Mouse (Mus musculus): ENCODE measurements around the gene Ubqln1. TPM values are rescaled to one million over a fixed set of nuclear protein-coding genes. Genes with fewer than 3 reads are reported as not detected.

The Ubqln1 gene
- polyA plus RNA-seq, 1 experiment from 2014 or later: 115 TPM

DNA sequence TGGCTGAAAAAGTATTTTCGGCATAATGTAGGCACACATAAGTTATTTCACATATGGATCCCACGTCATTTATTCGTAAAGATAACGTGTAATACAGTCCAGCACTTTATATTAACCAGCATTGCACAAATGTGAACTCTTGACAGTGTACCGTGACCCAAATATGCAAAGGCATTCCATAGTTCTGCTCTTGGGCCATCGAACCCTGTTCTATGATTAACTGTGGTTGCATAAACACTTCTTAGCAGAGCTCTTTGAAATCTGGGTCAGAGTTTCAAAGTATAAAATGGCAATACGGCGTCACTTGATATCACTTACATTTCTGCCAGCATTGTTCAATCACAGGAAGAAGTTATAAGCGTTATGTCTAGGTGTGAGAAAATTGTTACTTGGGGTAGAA, 942 bp upstream of the Ubqln1 start:
- H3K4me2 ChIP-seq (replicated peaks): peak overlapping the region; percentile 85
- WGBS: 76% methylated on average over 9 of the region's 9 CpGs
- H3K27me3 ChIP-seq: no peaks in the 10 kb centered on the region
- H3K4me3 ChIP-seq (replicated peaks): peak overlapping the region; percentile 99
- no peak for ATAC-seq (ENCODE audit: insufficient number of reproducible peaks, low FRiP score, low TSS enrichment, low read depth)
- peak overlapping the region; percentile 98 for H3K9ac ChIP-seq
- H3K9me3 ChIP-seq (replicated peaks): no peaks in the 10 kb centered on the region
- no peaks in the 10 kb centered on the region for H3K36me3 ChIP-seq
- peaks cover 34% of the 10 kb centered on the region for H3K4me1 ChIP-seq
- peak overlapping the region; percentile 93 for H3K27ac ChIP-seq (replicated peaks)

DNA sequence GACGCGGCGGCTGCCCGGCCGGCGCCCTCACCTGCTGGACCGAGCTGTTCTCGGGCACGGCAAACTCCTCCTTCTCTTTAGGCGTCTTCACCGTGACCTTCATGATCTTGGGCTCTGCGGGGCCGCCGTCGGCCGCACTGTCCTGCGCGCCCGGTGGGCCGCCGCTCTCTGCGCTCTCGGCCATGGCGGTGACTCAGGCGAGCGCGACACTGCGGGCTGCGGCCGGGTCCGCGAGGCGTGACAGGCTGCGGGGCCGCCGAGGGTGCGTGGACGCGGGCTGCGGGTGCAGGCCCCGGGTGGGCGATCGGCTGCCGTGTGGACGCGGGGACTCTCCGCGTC, 231 bp downstream of the Ubqln1 start:
- peak overlapping the region; percentile 85 for H3K4me2 ChIP-seq (replicated peaks)
- under 1% methylated on average over 48 of the region's 48 CpGs for WGBS
- no peaks in the 10 kb centered on the region for H3K27me3 ChIP-seq
- peak overlapping the region; percentile 98 for H3K9ac ChIP-seq
- peak; percentile 60 for ATAC-seq (ENCODE audit: insufficient number of reproducible peaks, low FRiP score, low TSS enrichment, low read depth)
- H3K4me1 ChIP-seq: peaks cover 40% of the 10 kb centered on the region
- H3K4me3 ChIP-seq (replicated peaks): peak overlapping the region; percentile 99
- H3K27ac ChIP-seq (replicated peaks): peak overlapping the region; percentile 93
- no peaks in the 10 kb centered on the region for H3K36me3 ChIP-seq
- H3K9me3 ChIP-seq (replicated peaks): no peaks in the 10 kb centered on the region

DNA sequence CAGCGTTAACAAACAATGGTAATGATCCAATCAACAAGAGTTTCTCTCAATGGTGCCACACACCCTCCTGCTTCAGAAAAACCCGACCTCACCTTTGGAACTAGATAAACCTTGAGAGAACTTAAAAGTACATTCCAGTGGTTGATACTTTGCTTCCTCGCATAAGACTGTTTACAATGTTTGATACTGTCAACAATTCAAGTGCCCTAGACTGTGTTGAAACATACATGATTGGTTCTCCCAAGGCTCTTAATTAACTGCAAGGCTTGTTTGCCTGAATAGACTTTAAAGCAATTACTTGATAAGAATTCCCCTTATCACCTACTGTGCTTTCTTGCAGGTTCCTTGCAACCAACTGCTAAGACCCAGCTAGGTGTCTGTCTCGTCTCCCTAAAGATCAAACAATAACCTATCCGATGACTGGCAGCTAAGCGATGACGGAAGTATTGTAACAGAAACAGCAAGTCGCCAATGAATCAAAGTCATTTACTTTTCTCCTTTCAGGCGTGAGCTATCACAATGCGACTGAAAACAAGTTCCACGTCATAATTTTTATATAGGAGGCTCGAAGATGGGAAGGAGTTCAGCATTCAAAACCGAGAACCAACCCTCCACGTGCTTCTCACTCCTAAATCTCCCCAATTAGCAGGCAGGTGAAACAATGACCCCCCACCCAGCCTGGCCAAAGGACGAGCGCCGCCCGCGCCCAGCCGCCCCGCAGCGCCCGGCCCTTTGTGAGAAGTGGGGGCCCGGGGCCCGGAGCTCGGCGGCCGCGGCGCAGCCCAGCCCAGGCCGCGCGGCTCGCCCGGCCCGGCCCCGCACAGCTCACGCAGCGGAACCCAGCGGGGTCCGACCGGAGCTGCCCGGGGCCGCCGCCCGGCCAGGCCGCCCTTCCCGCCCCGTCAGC, 854 bp downstream of the Ubqln1 start:
- Histone ChIP-seq H3K27ac (replicated peaks) (peak overlapping the region; percentile 93), H3K36me3 (no peaks in the 10 kb centered on the region), H3K4me3 (replicated peaks) (peak overlapping the region; percentile 99), H3K4me1 (peaks cover 39% of the 10 kb centered on the region), H3K27me3 (no peaks in the 10 kb centered on the region), H3K4me2 (replicated peaks) (peak overlapping the region; percentile 85), H3K9ac (peak overlapping the region; percentile 98), H3K9me3 (replicated peaks) (no peaks in the 10 kb centered on the region)
- WGBS: 2% methylated on average over 49 of the region's 49 CpGs
- peak; percentile 52 for ATAC-seq (ENCODE audit: insufficient number of reproducible peaks, low FRiP score, low TSS enrichment, low read depth)

DNA sequence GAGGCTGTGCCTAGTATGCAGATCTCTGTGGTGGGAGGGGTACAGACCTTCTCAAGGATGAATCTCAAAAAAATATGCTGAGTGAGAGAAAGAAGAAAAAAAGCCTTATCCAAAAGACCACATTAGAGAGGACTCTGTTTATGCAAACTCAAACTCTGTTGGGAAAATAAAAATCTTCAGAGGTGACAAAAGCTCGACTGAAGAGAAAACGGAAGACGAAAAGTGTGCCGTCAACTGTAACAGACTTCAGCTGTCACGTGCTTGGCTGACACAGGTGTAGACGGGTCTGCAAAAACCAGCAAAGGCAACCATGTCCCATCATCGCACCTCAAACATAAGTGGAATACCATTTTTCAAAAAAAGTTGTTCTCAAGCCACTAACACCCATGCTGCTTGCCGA, 1.7 kb downstream of the Ubqln1 start:
- Histone ChIP-seq H3K4me1 (peaks cover 37% of the 10 kb centered on the region), H3K9ac (no peak overlapping the region), H3K4me2 (replicated peaks) (peak overlapping the region; percentile 85), H3K9me3 (replicated peaks) (no peaks in the 10 kb centered on the region), H3K27ac (replicated peaks) (no peak overlapping the region), H3K4me3 (replicated peaks) (peak overlapping the region; percentile 99), H3K36me3 (no peaks in the 10 kb centered on the region), H3K27me3 (no peaks in the 10 kb centered on the region)
- no peak for ATAC-seq (ENCODE audit: insufficient number of reproducible peaks, low FRiP score, low TSS enrichment, low read depth)
- 54% methylated on average over 8 of the region's 8 CpGs for WGBS

DNA sequence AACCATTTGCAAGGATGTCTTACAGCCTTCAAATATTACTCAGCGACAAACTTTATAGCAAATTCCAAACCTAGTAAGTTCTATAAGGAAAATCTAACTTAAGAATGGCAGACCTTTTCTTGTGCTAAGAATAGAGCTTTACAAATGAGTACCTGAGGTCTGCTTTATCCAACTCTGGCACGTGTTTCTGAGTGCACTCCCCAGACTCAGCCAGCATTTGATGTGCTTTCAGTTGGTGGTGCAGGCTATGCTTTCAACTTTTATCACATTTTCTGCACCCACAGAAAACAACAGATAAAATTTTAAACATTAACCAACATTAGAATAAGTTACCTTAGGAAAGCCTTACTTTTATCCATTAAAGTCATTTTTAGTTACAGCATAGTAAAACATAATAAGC, 2.9 kb downstream of the Ubqln1 start:
- no peaks in the 10 kb centered on the region for H3K9me3 ChIP-seq (replicated peaks)
- ATAC-seq (ENCODE audit: insufficient number of reproducible peaks, low FRiP score, low TSS enrichment, low read depth): no peak
- H3K4me2 ChIP-seq (replicated peaks): no peak overlapping the region
- WGBS: 67% methylated on average over 2 of the region's 2 CpGs
- H3K27ac ChIP-seq (replicated peaks): no peak overlapping the region
- H3K4me1 ChIP-seq: peaks cover 37% of the 10 kb centered on the region
- H3K4me3 ChIP-seq (replicated peaks): no peak overlapping the region
- H3K36me3 ChIP-seq: no peaks in the 10 kb centered on the region
- no peak overlapping the region for H3K9ac ChIP-seq
- H3K27me3 ChIP-seq: no peaks in the 10 kb centered on the region

DNA sequence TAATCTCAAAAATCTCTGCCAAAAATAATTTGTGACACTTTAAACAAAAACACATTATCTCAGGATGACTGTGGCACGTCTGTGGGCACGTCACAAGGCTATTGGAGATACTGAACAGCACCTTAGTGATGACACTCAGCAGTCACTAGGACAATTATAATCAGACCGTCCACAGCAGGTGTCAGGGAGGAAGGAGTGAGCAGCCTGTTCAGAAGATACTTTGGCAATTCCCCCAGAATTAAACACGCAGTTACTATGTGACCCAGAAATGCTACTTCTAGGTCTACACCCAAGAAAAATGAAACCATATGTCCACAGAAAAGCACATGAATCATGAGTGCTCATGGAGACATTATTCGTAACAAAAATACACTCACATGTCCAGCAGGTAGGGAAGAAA, 5.0 kb downstream of the Ubqln1 start:
- no peak overlapping the region for H3K9ac ChIP-seq
- ATAC-seq (ENCODE audit: insufficient number of reproducible peaks, low FRiP score, low TSS enrichment, low read depth): no peak
- no peaks in the 10 kb centered on the region for H3K27me3 ChIP-seq
- H3K9me3 ChIP-seq (replicated peaks): no peaks in the 10 kb centered on the region
- no peak overlapping the region for H3K4me3 ChIP-seq (replicated peaks)
- no peak overlapping the region for H3K4me2 ChIP-seq (replicated peaks)
- no peaks in the 10 kb centered on the region for H3K36me3 ChIP-seq
- H3K4me1 ChIP-seq: peaks cover 29% of the 10 kb centered on the region
- H3K27ac ChIP-seq (replicated peaks): no peak overlapping the region
- WGBS: 49% methylated on average over 5 of the region's 5 CpGs

DNA sequence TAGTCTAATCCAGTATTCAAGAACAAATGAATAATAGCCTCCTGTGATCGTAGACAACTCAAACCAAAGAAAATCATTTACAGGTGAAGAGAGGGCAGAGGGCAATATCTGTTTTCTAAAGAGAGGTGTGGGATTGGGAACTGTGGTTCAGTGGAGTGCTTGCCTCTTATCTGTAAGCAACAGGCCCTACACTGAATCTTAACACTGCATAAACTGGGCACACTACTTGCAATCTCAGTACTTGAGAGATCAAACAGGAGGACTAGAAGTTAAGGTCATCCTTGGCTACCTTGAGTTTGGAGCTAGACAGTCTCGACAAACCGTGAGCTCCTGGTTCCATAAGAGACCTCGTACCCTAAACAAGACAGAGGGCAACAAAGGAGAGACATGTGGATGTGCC, 9.4 kb downstream of the Ubqln1 start:
- H3K27me3 ChIP-seq: no peaks in the 10 kb centered on the region
- H3K27ac ChIP-seq (replicated peaks): no peak overlapping the region
- H3K4me1 ChIP-seq: peaks cover 6% of the 10 kb centered on the region
- no peak overlapping the region for H3K4me2 ChIP-seq (replicated peaks)
- no peak for ATAC-seq (ENCODE audit: insufficient number of reproducible peaks, low FRiP score, low TSS enrichment, low read depth)
- no peak overlapping the region for H3K4me3 ChIP-seq (replicated peaks)
- no peak overlapping the region for H3K9ac ChIP-seq
- H3K36me3 ChIP-seq: no peaks in the 10 kb centered on the region
- WGBS: 86% methylated on average over 4 of the region's 4 CpGs
- no peaks in the 10 kb centered on the region for H3K9me3 ChIP-seq (replicated peaks)

DNA sequence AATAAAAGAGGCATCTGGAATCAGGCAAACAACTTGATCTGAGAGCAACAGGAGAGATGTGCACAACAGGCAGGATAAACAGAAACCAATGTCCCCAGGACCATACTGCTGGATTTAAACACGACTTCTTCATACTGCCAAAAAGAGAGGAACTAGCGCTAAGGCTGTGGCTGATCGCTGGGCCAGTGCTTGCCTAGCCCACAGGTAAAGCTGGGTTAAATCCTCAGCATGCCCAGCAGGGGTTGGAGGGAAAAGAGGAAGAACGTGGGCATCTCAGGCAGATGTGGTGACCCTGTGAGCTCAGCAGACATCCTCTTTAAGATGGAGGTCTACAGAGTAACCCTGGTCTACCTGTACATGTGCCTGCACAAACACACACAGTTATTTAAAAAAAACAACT, 10.5 kb downstream of the Ubqln1 start:
- H3K4me2 ChIP-seq (replicated peaks): no peak overlapping the region
- no peaks in the 10 kb centered on the region; the same call in 1 of the 2 replicates for H3K4me1 ChIP-seq
- H3K4me3 ChIP-seq (replicated peaks): no peak overlapping the region
- H3K9me3 ChIP-seq (replicated peaks): no peaks in the 10 kb centered on the region
- H3K27me3 ChIP-seq: no peaks in the 10 kb centered on the region
- no peaks in the 10 kb centered on the region for H3K36me3 ChIP-seq
- 75% methylated on average over 4 of the region's 4 CpGs for WGBS
- no peak overlapping the region for H3K27ac ChIP-seq (replicated peaks)
- no peak for ATAC-seq (ENCODE audit: insufficient number of reproducible peaks, low FRiP score, low TSS enrichment, low read depth)
- H3K9ac ChIP-seq: no peak overlapping the region

DNA sequence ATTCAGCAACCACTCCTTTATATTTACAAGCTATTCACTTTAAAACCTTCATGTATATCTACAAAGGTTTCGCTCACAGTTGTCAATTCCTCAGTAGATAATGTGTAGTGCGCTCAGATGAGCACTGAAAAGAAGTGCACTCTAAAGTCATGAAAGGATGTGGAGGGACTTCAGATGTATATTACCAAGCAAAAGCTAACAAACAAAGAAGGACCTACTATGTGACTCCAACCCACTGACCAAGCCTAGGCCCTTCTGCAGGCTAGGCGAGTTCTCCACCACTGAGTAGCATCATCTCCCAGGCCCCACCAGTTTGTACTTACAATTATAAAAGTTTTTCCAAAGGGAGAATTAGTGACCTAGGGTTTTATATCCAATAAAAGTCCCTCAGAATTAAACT, 11.3 kb downstream of the Ubqln1 start:
- no peaks in the 10 kb centered on the region for H3K4me1 ChIP-seq
- no peak overlapping the region for H3K4me2 ChIP-seq (replicated peaks)
- ATAC-seq (ENCODE audit: insufficient number of reproducible peaks, low FRiP score, low TSS enrichment, low read depth): no peak
- H3K27me3 ChIP-seq: no peaks in the 10 kb centered on the region
- H3K4me3 ChIP-seq (replicated peaks): no peak overlapping the region
- WGBS: 94% methylated on average over 3 of the region's 3 CpGs
- no peak overlapping the region for H3K27ac ChIP-seq (replicated peaks)
- H3K9me3 ChIP-seq (replicated peaks): no peaks in the 10 kb centered on the region
- no peaks in the 10 kb centered on the region for H3K36me3 ChIP-seq
- no peak overlapping the region for H3K9ac ChIP-seq

DNA sequence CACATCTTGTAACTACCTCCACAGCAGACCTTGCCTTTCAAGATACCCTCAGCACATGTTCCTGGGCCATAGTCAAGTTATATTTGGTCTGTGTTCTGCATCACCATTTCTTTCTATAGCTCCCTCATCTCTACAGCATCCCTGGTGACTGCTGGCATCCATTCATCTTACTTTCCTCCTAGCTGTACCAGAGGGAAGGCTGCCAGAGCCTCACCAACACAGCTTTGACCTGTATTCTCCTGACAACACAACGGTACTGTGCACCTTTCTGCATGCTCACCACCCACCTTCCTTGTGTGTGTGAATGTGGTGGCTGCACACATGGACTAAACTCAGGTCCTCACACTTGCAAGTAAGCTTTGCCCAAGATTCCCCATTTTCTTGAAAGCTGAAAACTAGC, 12.6 kb downstream of the Ubqln1 start:
- Histone ChIP-seq H3K27ac (replicated peaks) (no peak overlapping the region), H3K4me2 (replicated peaks) (no peak overlapping the region), H3K27me3 (no peaks in the 10 kb centered on the region), H3K4me1 (no peaks in the 10 kb centered on the region), H3K4me3 (replicated peaks) (no peak overlapping the region), H3K9ac (no peak overlapping the region), H3K36me3 (peaks cover 2% of the 10 kb centered on the region), H3K9me3 (replicated peaks) (no peaks in the 10 kb centered on the region)
- WGBS: 85% methylated on average over 1 of the region's 1 CpGs
- ATAC-seq (ENCODE audit: insufficient number of reproducible peaks, low FRiP score, low TSS enrichment, low read depth): no peak

DNA sequence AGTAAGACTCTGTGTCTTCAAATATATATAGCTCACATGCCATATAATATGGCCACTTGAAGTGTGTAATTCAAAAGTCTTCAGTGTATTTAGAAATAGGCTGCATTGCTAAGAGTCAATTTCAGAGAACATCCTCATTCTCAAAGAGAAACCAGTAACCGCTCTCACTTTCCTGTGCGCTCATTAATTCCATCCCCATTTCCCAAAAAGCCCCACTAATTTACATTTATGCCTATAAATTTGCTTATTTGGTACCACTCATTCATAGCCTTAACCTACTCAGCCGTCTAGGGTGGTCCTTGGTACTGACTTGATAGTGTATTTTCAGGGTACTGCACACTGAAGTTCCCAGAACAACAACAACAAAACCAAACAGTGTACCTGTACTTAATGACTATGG, 13.5 kb downstream of the Ubqln1 start:
- Histone ChIP-seq H3K27ac (replicated peaks) (no peak overlapping the region), H3K27me3 (no peaks in the 10 kb centered on the region), H3K9ac (no peak overlapping the region), H3K4me1 (no peaks in the 10 kb centered on the region), H3K9me3 (replicated peaks) (no peaks in the 10 kb centered on the region), H3K36me3 (peaks cover 12% of the 10 kb centered on the region), H3K4me3 (replicated peaks) (no peak overlapping the region), H3K4me2 (replicated peaks) (no peak overlapping the region)
- WGBS: 92% methylated on average over 3 of the region's 3 CpGs
- ATAC-seq (ENCODE audit: insufficient number of reproducible peaks, low FRiP score, low TSS enrichment, low read depth): no peak

DNA sequence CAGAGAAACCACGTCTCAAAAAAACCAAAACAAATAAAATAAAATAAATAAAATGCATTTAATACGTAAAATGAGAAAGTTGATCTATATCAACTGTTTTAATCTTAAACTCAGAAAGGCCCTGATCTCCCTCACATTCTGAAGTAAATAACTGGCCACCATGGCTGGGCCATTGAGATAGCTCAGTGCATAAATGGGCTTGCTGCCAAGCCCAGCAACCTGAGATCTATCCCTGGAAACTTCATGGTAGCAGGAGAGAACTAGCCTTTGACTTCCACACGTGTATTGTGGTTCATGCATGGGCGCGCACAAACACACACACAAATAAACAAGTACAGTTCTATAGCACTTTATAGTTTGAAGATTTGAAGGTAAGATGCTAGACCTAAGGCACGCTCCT, 14.1 kb downstream of the Ubqln1 start:
- Histone ChIP-seq H3K4me2 (replicated peaks) (no peak overlapping the region), H3K4me3 (replicated peaks) (no peak overlapping the region), H3K27me3 (no peaks in the 10 kb centered on the region), H3K27ac (replicated peaks) (no peak overlapping the region), H3K4me1 (no peaks in the 10 kb centered on the region), H3K36me3 (peaks cover 12% of the 10 kb centered on the region), H3K9me3 (replicated peaks) (no peaks in the 10 kb centered on the region), H3K9ac (no peak overlapping the region)
- WGBS: 81% methylated on average over 6 of the region's 6 CpGs
- ATAC-seq (ENCODE audit: insufficient number of reproducible peaks, low FRiP score, low TSS enrichment, low read depth): no peak

Measured in embryonic facial prominence, embryonic 15.5 days (tissue).